Mouse (Mus musculus): ENCODE results near the gene Slc16a12. TPM values are rescaled to one million over a fixed set of nuclear protein-coding genes. Genes with fewer than 3 reads are reported as not detected.

The Slc16a12 gene
- total and polyA plus RNA-seq, 2 experiments from 2014 or later, result 2.0 to 2.7 TPM

GRCm38 (mm10) chr19:34642616-34643015 lies 104.5 kb downstream of the Slc16a12 start:
- H3K27me3 ChIP-seq (ENCODE audit: insufficient read depth, low read length), result no peaks in the 10 kb centered on the region
- H3K4me1 ChIP-seq (ENCODE audit: insufficient read depth, low read length), result no peaks in the 10 kb centered on the region
- no peak overlapping the region for H3K4me3 ChIP-seq (ENCODE audit: low read depth, low read length)
- H3K9me3 ChIP-seq (ENCODE audit: low read length), result no peaks in the 10 kb centered on the region
- no peak overlapping the region for H3K27ac ChIP-seq (ENCODE audit: low read depth, low read length)
- no peak for TF ChIP-seq CTCF (IDR thresholded peaks at IDR 0.05)
- no peak overlapping the region for H3K4me2 ChIP-seq (ENCODE audit: low read depth, low read length, poor library complexity, severe bottlenecking)
- WGBS, result 86% methylated on average over 5 of the region's 5 CpGs
- ATAC-seq (ENCODE audit: low FRiP score) (no peak), DNase-seq (ENCODE audit: low spot score) (no peak)
- H3K9ac ChIP-seq (replicated peaks; ENCODE audit: low read length, poor library complexity, severe bottlenecking), result no peak overlapping the region
- H3K36me3 ChIP-seq (ENCODE audit: insufficient read depth, low read length), result no peaks in the 10 kb centered on the region

- no peak within 1 kb of the TSS for H3K4me2 ChIP-seq (ENCODE audit: low read depth, low read length, poor library complexity, severe bottlenecking)
- no peak for DNase-seq (ENCODE audit: low spot score)
- 66% methylated on average over 4 of the region's 4 CpGs for WGBS
Observed at GRCm38 (mm10) chr19:34640623-34641022, 106.5 kb downstream of the Slc16a12 start, which contains the start of the genes Ifit1bl2 and Ifit1. Gene Ifit1bl2 (minus strand): TSS chr19:34640743. Gene Ifit1 (plus strand): TSS chr19:34640871.

GRCm38 (mm10) chr19:34636933-34637557 lies 110.0 kb downstream of the Slc16a12 start:
- no peak for ATAC-seq (ENCODE audit: low FRiP score)

More at GRCm38 (mm10) chr19:34640623-34641022, 106.5 kb downstream of the Slc16a12 start, which contains the start of the genes Ifit1bl2 and Ifit1:
- no peak for TF ChIP-seq CTCF (IDR thresholded peaks at IDR 0.05)
- Histone ChIP-seq H3K27ac (ENCODE audit: low read depth, low read length) (no peak within 1 kb of the TSS), H3K9me3 (ENCODE audit: low read length) (no peaks in the 10 kb centered on the region), H3K9ac (replicated peaks; ENCODE audit: low read length, poor library complexity, severe bottlenecking) (no peak within 1 kb of the TSS), H3K4me3 (ENCODE audit: low read depth, low read length) (no peak within 1 kb of the TSS), H3K27me3 (ENCODE audit: insufficient read depth, low read length) (no peaks in the 10 kb centered on the region), H3K4me1 (ENCODE audit: insufficient read depth, low read length) (no peaks in the 10 kb centered on the region), H3K36me3 (ENCODE audit: insufficient read depth, low read length) (no peaks in the 10 kb centered on the region)
- no peak for ATAC-seq (ENCODE audit: low FRiP score)

DNA sequence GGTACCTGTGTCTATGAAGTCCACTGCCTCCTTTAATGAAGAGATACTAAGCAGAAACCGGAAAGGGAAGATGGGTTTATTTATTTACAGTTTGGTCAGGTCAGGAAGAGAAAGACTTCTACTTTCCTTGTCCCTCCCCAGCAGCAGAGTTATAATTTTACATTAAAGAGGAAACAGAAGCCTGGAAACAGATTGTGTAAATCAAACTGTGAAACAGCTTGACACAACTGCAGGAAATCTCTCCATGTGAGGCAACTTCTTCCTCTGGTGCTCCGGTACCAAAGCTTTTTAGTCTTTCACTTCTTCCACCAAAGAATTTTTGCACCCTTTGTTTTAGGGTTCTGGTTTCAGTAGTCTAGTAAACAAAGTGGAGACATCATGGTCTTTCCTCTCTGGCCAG lies 113.6 kb downstream of the Slc16a12 start:
- Histone ChIP-seq H3K4me3 (ENCODE audit: low read depth, low read length) (no peak overlapping the region), H3K27me3 (ENCODE audit: insufficient read depth, low read length) (no peaks in the 10 kb centered on the region), H3K4me1 (ENCODE audit: insufficient read depth, low read length) (no peaks in the 10 kb centered on the region), H3K27ac (ENCODE audit: low read depth, low read length) (no peak overlapping the region), H3K9ac (replicated peaks; ENCODE audit: low read length, poor library complexity, severe bottlenecking) (no peak overlapping the region), H3K9me3 (ENCODE audit: low read length) (no peaks in the 10 kb centered on the region), H3K36me3 (ENCODE audit: insufficient read depth, low read length) (no peaks in the 10 kb centered on the region), H3K4me2 (ENCODE audit: low read depth, low read length, poor library complexity, severe bottlenecking) (no peak overlapping the region)
- no peak for TF ChIP-seq CTCF (IDR thresholded peaks at IDR 0.05)
- 84% methylated on average over 2 of the region's 2 CpGs for WGBS
- DNase-seq (ENCODE audit: low spot score), result no peak
- no peak for ATAC-seq (ENCODE audit: low FRiP score)

More at GRCm38 (mm10) chr19:34636933-34637557, 110.0 kb downstream of the Slc16a12 start:
- H3K36me3 ChIP-seq (ENCODE audit: insufficient read depth, low read length), result no peaks in the 10 kb centered on the region
- TF ChIP-seq CTCF (IDR thresholded peaks at IDR 0.05), result peak; percentile 80
- no peak overlapping the region for H3K4me2 ChIP-seq (ENCODE audit: low read depth, low read length, poor library complexity, severe bottlenecking)
- H3K4me3 ChIP-seq (ENCODE audit: low read depth, low read length), result no peak overlapping the region
- peak; percentile 42 for DNase-seq (ENCODE audit: low spot score)
- H3K27ac ChIP-seq (ENCODE audit: low read depth, low read length), result no peak overlapping the region
- H3K4me1 ChIP-seq (ENCODE audit: insufficient read depth, low read length), result no peaks in the 10 kb centered on the region
- no peaks in the 10 kb centered on the region for H3K9me3 ChIP-seq (ENCODE audit: low read length)
- WGBS, result 8% methylated on average over 3 of the region's 3 CpGs
- H3K27me3 ChIP-seq (ENCODE audit: insufficient read depth, low read length), result no peaks in the 10 kb centered on the region
- no peak overlapping the region for H3K9ac ChIP-seq (replicated peaks; ENCODE audit: low read length, poor library complexity, severe bottlenecking)

DNA sequence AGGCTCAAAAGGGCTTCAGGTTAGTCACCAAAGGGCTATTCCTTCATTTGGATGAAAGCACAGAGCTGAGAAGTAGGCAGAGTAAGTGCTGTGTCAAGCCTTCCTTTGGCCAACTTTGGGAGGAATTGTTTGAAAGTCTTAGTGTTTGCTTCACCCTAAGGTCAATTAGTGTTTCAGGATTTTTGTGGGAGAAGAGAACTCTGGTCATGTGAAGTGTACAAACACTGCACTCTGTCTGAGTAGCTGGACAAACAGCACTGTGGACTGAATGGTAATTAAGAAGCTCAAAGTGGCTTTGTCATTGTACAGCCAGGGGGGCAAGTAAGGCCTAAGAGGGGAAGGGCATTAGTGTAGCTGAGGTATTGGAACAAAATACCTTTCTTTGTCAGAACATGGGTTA lies 115.6 kb downstream of the Slc16a12 start:
- no peaks in the 10 kb centered on the region for H3K36me3 ChIP-seq (ENCODE audit: insufficient read depth, low read length)
- H3K4me3 ChIP-seq (ENCODE audit: low read depth, low read length), result no peak overlapping the region
- no peaks in the 10 kb centered on the region for H3K9me3 ChIP-seq (ENCODE audit: low read length)
- no peak for TF ChIP-seq CTCF (IDR thresholded peaks at IDR 0.05)
- no peak overlapping the region for H3K4me2 ChIP-seq (ENCODE audit: low read depth, low read length, poor library complexity, severe bottlenecking)
- no peaks in the 10 kb centered on the region for H3K4me1 ChIP-seq (ENCODE audit: insufficient read depth, low read length)
- no peak overlapping the region for H3K9ac ChIP-seq (replicated peaks; ENCODE audit: low read length, poor library complexity, severe bottlenecking)
- ATAC-seq (ENCODE audit: low FRiP score) (no peak), DNase-seq (ENCODE audit: low spot score) (no peak)
- no peaks in the 10 kb centered on the region for H3K27me3 ChIP-seq (ENCODE audit: insufficient read depth, low read length)
- H3K27ac ChIP-seq (ENCODE audit: low read depth, low read length), result no peak overlapping the region

GRCm38 (mm10) chr19:34627496-34627895 lies 119.6 kb downstream of the Slc16a12 start:
- TF ChIP-seq CTCF (IDR thresholded peaks at IDR 0.05), result no peak
- ATAC-seq (ENCODE audit: low FRiP score) (no peak), DNase-seq (ENCODE audit: low spot score) (no peak)
- H3K9me3 ChIP-seq (ENCODE audit: low read length), result no peaks in the 10 kb centered on the region
- H3K4me1 ChIP-seq (ENCODE audit: insufficient read depth, low read length), result no peaks in the 10 kb centered on the region
- no peaks in the 10 kb centered on the region for H3K36me3 ChIP-seq (ENCODE audit: insufficient read depth, low read length)
- no peak overlapping the region for H3K4me2 ChIP-seq (ENCODE audit: low read depth, low read length, poor library complexity, severe bottlenecking)
- H3K27me3 ChIP-seq (ENCODE audit: insufficient read depth, low read length), result no peaks in the 10 kb centered on the region
- no peak overlapping the region for H3K27ac ChIP-seq (ENCODE audit: low read depth, low read length)
- WGBS, result 83% methylated on average over 2 of the region's 2 CpGs
- no peak overlapping the region for H3K4me3 ChIP-seq (ENCODE audit: low read depth, low read length)
- no peak overlapping the region for H3K9ac ChIP-seq (replicated peaks; ENCODE audit: low read length, poor library complexity, severe bottlenecking)

Data from midbrain, postnatal 0 days (tissue).